Mouse (Mus musculus): ENCODE data around the gene Slc25a54. TPM values are rescaled to one million over a fixed set of nuclear protein-coding genes. Genes with fewer than 3 reads are reported as not detected.
A peak's percentile ranks its signal among the peaks of the same experiment; 100 is the strongest.

Gene Slc25a54
- polyA plus RNA-seq, 1 experiment from 2014 or later, result not detected

DNA sequence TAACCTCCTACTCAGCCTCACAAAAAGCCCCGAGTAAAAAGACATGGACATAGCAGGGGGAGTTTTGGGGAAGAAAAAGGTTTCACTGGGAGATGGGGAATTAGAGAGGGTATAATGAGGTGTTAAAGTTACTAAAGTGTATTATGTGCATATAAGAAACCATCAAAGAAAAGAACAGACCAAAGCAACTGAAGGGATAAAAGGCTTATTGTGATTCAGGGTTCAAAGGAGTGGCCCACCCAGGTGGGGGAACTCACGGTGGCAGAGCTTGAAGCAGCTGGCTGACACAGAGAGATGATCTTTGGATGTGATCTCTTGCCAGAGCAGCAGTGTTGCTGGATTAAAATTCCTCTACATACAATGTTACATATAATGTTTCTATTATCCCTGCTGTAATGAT is 8.2 kb downstream of the Slc25a54 start:
- H3K4me1 ChIP-seq (ENCODE audit: insufficient read depth), result no peaks in the 10 kb centered on the region
- no peak for TF ChIP-seq CTCF (IDR thresholded peaks at IDR 0.05; ENCODE audit: low read depth)
- no peak overlapping the region for H3K4me2 ChIP-seq
- no peaks in the 10 kb centered on the region for H3K36me3 ChIP-seq (ENCODE audit: insufficient read depth)
- no peak overlapping the region for H3K4me3 ChIP-seq (ENCODE audit: low read depth, low read length)
- 7% methylated on average over 2 of the region's 2 CpGs for WGBS
- no peak overlapping the region for H3K9ac ChIP-seq
- DNase-seq, result no peak
- no peak overlapping the region for H3K27ac ChIP-seq (ENCODE audit: low read depth)
- no peaks in the 10 kb centered on the region for H3K9me3 ChIP-seq (ENCODE audit: low read depth, low read length)
- no peak for ATAC-seq (ENCODE audit: insufficient read depth)
- H3K27me3 ChIP-seq (ENCODE audit: insufficient read depth, low read length), result no peaks in the 10 kb centered on the region

DNA sequence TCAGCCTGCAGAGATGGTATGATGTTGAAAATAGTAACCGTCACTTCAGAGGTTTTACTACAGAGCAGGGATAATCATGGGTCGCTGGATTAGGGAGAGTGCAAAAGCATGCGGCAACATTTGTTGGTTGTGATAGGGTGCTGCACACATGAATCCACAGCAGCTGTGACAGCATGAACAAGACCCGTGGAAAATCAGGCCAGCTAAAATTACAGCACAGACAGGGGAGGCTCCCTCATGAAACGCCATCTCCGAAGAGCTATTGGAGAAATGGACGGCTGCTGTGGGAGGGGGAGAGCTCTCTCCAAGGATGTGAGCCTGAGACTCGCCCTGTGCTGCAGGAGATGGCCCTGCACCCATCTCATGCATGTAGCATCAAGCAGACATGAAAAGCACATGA is 24.4 kb downstream of the Slc25a54 start:
- H3K9ac ChIP-seq, result no peak overlapping the region

DNA sequence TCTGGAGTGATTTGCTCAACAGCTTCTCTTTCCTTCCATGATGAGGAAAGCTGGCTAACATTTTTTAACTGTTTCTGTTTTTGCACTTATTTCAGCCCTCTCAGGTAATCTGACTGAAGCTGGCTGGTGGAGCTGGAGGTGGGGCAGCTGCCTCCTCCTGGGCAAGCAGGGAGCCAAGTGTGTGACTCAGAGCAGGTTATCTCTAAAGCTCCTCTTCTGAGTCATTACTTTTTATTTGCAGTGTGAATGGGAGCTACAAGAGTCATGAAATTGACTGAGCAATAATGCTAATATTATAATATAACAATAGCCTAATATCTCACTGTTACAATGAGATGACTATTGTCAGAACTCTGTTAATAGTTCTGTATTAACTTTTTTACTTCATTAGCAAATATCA is 36.9 kb downstream of the Slc25a54 start:
- H3K27me3 ChIP-seq (ENCODE audit: insufficient read depth, low read length), result no peaks in the 10 kb centered on the region
- no peak overlapping the region for H3K4me2 ChIP-seq
- no peaks in the 10 kb centered on the region for H3K36me3 ChIP-seq (ENCODE audit: insufficient read depth)
- H3K9me3 ChIP-seq (ENCODE audit: low read depth, low read length), result no peaks in the 10 kb centered on the region
- ATAC-seq (ENCODE audit: insufficient read depth) (no peak), DNase-seq (no peak)
- no peak overlapping the region for H3K9ac ChIP-seq
- H3K4me3 ChIP-seq (ENCODE audit: low read depth, low read length), result no peak overlapping the region
- TF ChIP-seq CTCF (IDR thresholded peaks at IDR 0.05; ENCODE audit: low read depth), result no peak
- no peaks in the 10 kb centered on the region for H3K4me1 ChIP-seq (ENCODE audit: insufficient read depth)
- no peak overlapping the region for H3K27ac ChIP-seq (ENCODE audit: low read depth)

More for the DNA sequence above, 24.4 kb downstream of the Slc25a54 start:
- ATAC-seq (ENCODE audit: insufficient read depth) (no peak), DNase-seq (no peak)
- 50% methylated on average over 8 of the region's 8 CpGs for WGBS
- Histone ChIP-seq H3K27ac (ENCODE audit: low read depth) (no peak overlapping the region), H3K9me3 (ENCODE audit: low read depth, low read length) (no peaks in the 10 kb centered on the region), H3K27me3 (ENCODE audit: insufficient read depth, low read length) (no peaks in the 10 kb centered on the region), H3K4me3 (ENCODE audit: low read depth, low read length) (no peak overlapping the region), H3K4me1 (ENCODE audit: insufficient read depth) (no peaks in the 10 kb centered on the region), H3K4me2 (no peak overlapping the region), H3K36me3 (ENCODE audit: insufficient read depth) (no peaks in the 10 kb centered on the region)
- TF ChIP-seq CTCF (IDR thresholded peaks at IDR 0.05; ENCODE audit: low read depth), result no peak

DNA sequence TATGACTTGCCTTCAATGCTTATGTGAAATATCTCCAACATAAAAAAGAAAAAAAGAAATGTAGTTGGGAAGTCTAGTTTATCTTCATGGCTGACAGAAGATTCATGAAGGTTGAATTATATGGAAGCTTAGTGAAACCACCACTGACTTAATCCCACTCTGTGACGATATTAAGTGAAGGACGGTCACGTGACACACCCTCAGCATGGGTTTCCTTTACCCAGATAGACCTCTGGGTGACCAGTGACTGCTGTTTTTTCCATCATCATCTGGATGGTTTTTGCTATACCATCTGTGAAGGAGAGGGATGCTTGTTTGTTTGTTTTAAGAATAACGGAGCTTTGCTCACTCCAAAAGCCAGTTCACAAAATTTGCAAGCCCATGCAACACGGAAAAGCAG is 39.3 kb downstream of the Slc25a54 start:
- peaks cover 6% of the 10 kb centered on the region; the same call in 1 of the 2 replicates for H3K4me1 ChIP-seq (ENCODE audit: insufficient read depth)
- H3K9ac ChIP-seq, result no peak overlapping the region
- no peak overlapping the region for H3K4me3 ChIP-seq (ENCODE audit: low read depth, low read length)
- H3K36me3 ChIP-seq (ENCODE audit: insufficient read depth), result no peaks in the 10 kb centered on the region
- no peak for ATAC-seq (ENCODE audit: insufficient read depth)
- no peaks in the 10 kb centered on the region for H3K9me3 ChIP-seq (ENCODE audit: low read depth, low read length)
- no peaks in the 10 kb centered on the region for H3K27me3 ChIP-seq (ENCODE audit: insufficient read depth, low read length)
- DNase-seq, result no peak
- WGBS, result 73% methylated on average over 5 of the region's 5 CpGs
- no peak overlapping the region for H3K4me2 ChIP-seq
- H3K27ac ChIP-seq (ENCODE audit: low read depth), result no peak overlapping the region
- TF ChIP-seq CTCF (IDR thresholded peaks at IDR 0.05; ENCODE audit: low read depth), result no peak

DNA sequence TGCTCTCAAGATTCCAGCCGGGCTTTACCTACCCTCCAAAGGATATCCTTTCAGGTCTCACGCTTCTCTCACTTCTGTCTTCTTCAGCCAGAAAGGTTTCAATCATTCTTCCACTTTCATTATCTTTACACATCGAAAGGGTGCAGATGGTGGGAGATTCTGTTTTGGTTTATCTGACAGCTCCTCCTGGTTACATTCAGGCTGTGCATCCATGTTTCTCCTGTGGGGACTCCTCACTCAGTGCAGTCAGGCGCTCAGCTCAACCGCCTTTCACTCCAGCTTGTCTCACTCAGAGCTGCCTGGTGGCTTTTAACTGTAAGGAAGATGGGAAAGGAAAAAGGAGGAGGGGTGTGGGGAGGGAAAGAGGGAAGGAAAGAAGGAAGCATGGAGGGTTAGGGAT is 39.7 kb downstream of the Slc25a54 start:
- no peak for TF ChIP-seq CTCF (IDR thresholded peaks at IDR 0.05; ENCODE audit: low read depth)
- H3K27ac ChIP-seq (ENCODE audit: low read depth), result no peak overlapping the region

DNA sequence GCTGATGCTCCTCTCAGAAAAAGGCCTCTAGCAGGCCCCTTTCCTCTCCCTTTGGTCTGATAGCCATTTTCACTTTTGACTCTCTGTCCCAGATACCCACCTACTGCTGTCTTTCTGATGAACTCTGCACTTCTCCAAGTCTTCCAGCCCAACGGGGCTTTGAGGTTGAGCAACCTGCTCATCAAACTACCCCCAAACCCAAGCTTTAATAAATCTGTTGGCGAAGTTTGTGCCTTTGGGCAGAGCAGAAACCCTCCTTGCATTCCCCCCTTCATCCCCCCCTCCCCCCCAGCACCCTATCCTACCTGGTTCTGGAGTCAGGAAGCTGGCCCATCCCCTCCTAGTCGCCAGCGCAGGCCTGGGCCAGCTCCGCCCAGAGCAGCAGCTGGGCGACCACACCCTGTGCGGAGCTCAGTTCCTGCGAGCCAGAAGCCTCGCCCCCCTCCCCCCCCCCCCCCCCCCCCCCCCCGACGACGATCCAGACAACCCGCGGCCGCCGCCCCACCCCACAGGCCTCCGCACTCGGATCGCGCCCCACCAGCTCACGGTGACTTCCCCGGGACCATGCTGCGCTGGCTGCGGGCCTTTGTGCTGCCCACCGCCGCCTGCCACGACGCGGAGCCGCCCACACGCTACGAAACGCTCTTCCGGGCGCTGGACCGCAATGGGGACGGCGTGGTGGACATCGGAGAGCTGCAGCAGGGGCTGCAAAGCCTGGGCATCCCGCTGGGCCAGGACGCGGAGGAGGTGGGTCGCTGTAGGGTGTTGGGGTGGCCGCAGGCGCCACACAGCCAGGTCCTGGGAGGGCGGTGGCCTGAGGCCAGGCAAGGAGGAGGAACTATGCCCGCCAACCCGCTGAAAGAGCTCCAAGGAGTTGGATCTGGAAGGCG is 42.6 kb downstream of the Slc25a54 start, which contains the start of gene Slc25a24:
Gene Slc25a24, plus strand, starts transcription at position 509 of the 890 bp plus-strand sequence.
- Histone ChIP-seq H3K9me3 (ENCODE audit: low read depth, low read length) (no peaks in the 10 kb centered on the region), H3K36me3 (ENCODE audit: insufficient read depth) (no peaks in the 10 kb centered on the region), H3K4me3 (ENCODE audit: low read depth, low read length) (peak within 1 kb of the TSS; percentile 76), H3K4me2 (peak within 1 kb of the TSS; percentile 69), H3K9ac (peak within 1 kb of the TSS; percentile 93), H3K27ac (ENCODE audit: low read depth) (peak within 1 kb of the TSS; percentile 94), H3K4me1 (ENCODE audit: insufficient read depth) (peaks cover 13% of the 10 kb centered on the region), H3K27me3 (ENCODE audit: insufficient read depth, low read length) (no peaks in the 10 kb centered on the region)
- DNase-seq, result peak; percentile 79
- 3% methylated on average over 34 of the region's 49 CpGs for WGBS
- ATAC-seq (ENCODE audit: insufficient read depth), result peak; percentile 93
- no peak for TF ChIP-seq CTCF (IDR thresholded peaks at IDR 0.05; ENCODE audit: low read depth)

More for the DNA sequence above, 39.7 kb downstream of the Slc25a54 start:
- Histone ChIP-seq H3K4me3 (ENCODE audit: low read depth, low read length) (no peak overlapping the region), H3K9ac (no peak overlapping the region), H3K36me3 (ENCODE audit: insufficient read depth) (no peaks in the 10 kb centered on the region), H3K4me2 (no peak overlapping the region), H3K4me1 (ENCODE audit: insufficient read depth) (peaks cover 6% of the 10 kb centered on the region; the same call in 1 of the 2 replicates), H3K9me3 (ENCODE audit: low read depth, low read length) (no peaks in the 10 kb centered on the region), H3K27me3 (ENCODE audit: insufficient read depth, low read length) (no peaks in the 10 kb centered on the region)
- DNase-seq (no peak), ATAC-seq (ENCODE audit: insufficient read depth) (no peak)
- 67% methylated on average over 5 of the region's 5 CpGs for WGBS

DNA sequence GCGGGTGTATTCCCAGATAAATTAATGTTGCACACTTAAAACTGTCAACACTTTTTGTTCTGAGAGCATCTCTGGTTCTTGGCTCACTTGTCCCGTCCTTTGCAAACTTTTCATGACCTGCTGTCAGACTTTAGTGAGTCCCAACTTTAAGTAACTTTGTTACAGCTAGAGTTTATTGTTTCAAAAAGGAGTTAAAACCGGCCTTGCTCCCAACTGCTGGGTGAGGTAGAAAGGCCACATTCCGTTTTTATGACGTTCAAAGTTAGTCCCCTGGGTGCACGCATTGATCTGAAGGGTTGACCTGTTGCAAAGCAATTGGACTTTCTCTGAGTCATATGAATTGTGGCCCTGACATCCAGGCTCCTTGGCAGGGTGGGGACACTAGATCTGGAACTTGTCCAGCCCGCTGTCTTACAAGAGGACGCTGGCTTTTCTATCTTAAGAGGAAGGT is 43.3 kb downstream of the Slc25a54 start:
- Histone ChIP-seq H3K9me3 (ENCODE audit: low read depth, low read length) (no peaks in the 10 kb centered on the region), H3K36me3 (ENCODE audit: insufficient read depth) (no peaks in the 10 kb centered on the region), H3K27ac (ENCODE audit: low read depth) (peak overlapping the region; percentile 94), H3K4me2 (peak overlapping the region; percentile 69), H3K4me3 (ENCODE audit: low read depth, low read length) (peak overlapping the region; percentile 76), H3K27me3 (ENCODE audit: insufficient read depth, low read length) (no peaks in the 10 kb centered on the region), H3K4me1 (ENCODE audit: insufficient read depth) (peaks cover 13% of the 10 kb centered on the region), H3K9ac (peak overlapping the region; percentile 93)
- DNase-seq, result peak; percentile 63
- 2% methylated on average over 8 of the region's 8 CpGs for WGBS
- ATAC-seq (ENCODE audit: insufficient read depth), result peak; percentile 19; the same call in 1 of the 2 replicates
- no peak for TF ChIP-seq CTCF (IDR thresholded peaks at IDR 0.05; ENCODE audit: low read depth)

Measured in lung, embryonic 14.5 days (tissue).